Mouse (Mus musculus) heart, postnatal 0 days (tissue): ENCODE measurements around the gene Cbfa2t3. TPM values are rescaled to one million over a fixed set of nuclear protein-coding genes. Genes with fewer than 3 reads are reported as not detected.

ENCODE experiments used
- ATAC-seq: fragments of 200-750 bp; cut with Nextera tagmentation; 2 replicates; pipeline ENCODE4 v1.8.0; 2017; ENCODE audit warnings: low read depth, moderate number of reproducible peaks, moderate library complexity; ENCODE audit not compliant: insufficient read depth
- DNase-seq: peaks from one replicate; pipeline ENCODE4 v3.0.0-alpha.2; 2016; ENCODE audit warnings: low spot score
- H3K27ac ChIP-seq: fragments of 300-500 bp; sonication (generic); 2 replicates; pipeline ENCODE4 v1.5.1; 2014; ENCODE audit warnings: low read depth, mild to moderate bottlenecking
- H3K27me3 ChIP-seq: fragments of 300-500 bp; sonication (generic); 2 replicates; pipeline ENCODE4 v1.6.1; 2014; ENCODE audit warnings: low read length, mixed read lengths; ENCODE audit not compliant: control insufficient read depth, insufficient read depth
- H3K36me3 ChIP-seq: fragments of 300-500 bp; sonication (generic); replicated peaks from 2 replicates; pipeline ENCODE4 v1.6.1; 2014; ENCODE audit warnings: low read length, mixed read lengths; ENCODE audit not compliant: control insufficient read depth, insufficient read depth
- H3K4me1 ChIP-seq: fragments of 300-500 bp; sonication (generic); 2 replicates; pipeline ENCODE4 v1.6.1; 2014; ENCODE audit warnings: antibody characterized with exemption; ENCODE audit not compliant: control insufficient read depth, insufficient read depth
- H3K4me2 ChIP-seq: fragments of 300-500 bp; sonication (generic); 2 replicates; pipeline ENCODE4 v1.6.1; 2014; ENCODE audit warnings: low read depth, mild to moderate bottlenecking, low read length, moderate library complexity
- H3K4me3 ChIP-seq: fragments of 300-500 bp; sonication (generic); 2 replicates; pipeline ENCODE4 v1.5.1; 2014; ENCODE audit warnings: low read depth, low read length
- H3K9ac ChIP-seq: fragments of 300-500 bp; sonication (generic); replicated peaks from 2 replicates; pipeline ENCODE4 v1.6.1; 2014; ENCODE audit warnings: low read depth, low read length, mixed read lengths
- H3K9me3 ChIP-seq: fragments of 300-500 bp; sonication (generic); replicated peaks from 2 replicates; pipeline ENCODE4 v1.6.1; 2016; ENCODE audit warnings: low read length; ENCODE audit not compliant: control insufficient read depth
- CTCF ChIP-seq: IDR thresholded peaks from 2 replicates; pipeline ENCODE4 v1.5.1; 2016; ENCODE audit warnings: antibody characterized with exemption, control low read depth, low read depth
- EP300 ChIP-seq: IDR thresholded peaks from 2 replicates; pipeline ENCODE4 v1.6.1; 2016; ENCODE audit warnings: antibody characterized with exemption, low read depth
- WGBS: fragments of 180-500 bp; shearing (Covaris S2); extraction: QIAGEN DNeasy Blood & Tissue Kit; methylation state at CpG from one replicate; pipeline ENCODE4 v1.1.7; 2014; 5-methylcytosine and 5-hydroxymethylcytosine counted together
- polyA plus RNA-seq: library from polyadenylated mRNA; unstranded; fragments of >200 nt; fragmentation: Nextera tagmentation; extraction: Ambion mirVana; gene quantifications from 2 replicates; pipeline ENCODE4 v1.2.1, GENCODE M21; 2015
- total RNA-seq: library from RNA; depleted of rRNA; stranded (reverse); fragments of >200 nt; gene quantifications from 2 replicates; pipeline ENCODE4 v1.2.3, GENCODE M21; 2014; ENCODE audit warnings: low replicate concordance

The Cbfa2t3 gene
- total and polyA plus RNA-seq, 2 experiments from 2014 or later, result 1.1 to 4.3 TPM

GRCm38 (mm10) chr8:122586749-122587148, 112.2 kb downstream of the Cbfa2t3 start:
- H3K36me3 ChIP-seq, result no peaks in the 10 kb centered on the region
- H3K4me1 ChIP-seq, result no peaks in the 10 kb centered on the region
- no peaks in the 10 kb centered on the region for H3K9me3 ChIP-seq
- DNase-seq, result no peak
- WGBS, result 88% methylated on average over 10 of the region's 10 CpGs
- no peak overlapping the region for H3K4me2 ChIP-seq
- no peaks in the 10 kb centered on the region for H3K27me3 ChIP-seq
- TF ChIP-seq CTCF (no peak), EP300 (no peak)
- no peak overlapping the region for H3K27ac ChIP-seq
- no peak overlapping the region for H3K4me3 ChIP-seq
- no peak for ATAC-seq
- no peak overlapping the region for H3K9ac ChIP-seq

- no peaks in the 10 kb centered on the region for H3K36me3 ChIP-seq
- no peaks in the 10 kb centered on the region for H3K9me3 ChIP-seq
- 81% methylated on average over 7 of the region's 7 CpGs for whole genome bisulfite sequencing
- H3K4me1 ChIP-seq, result no peaks in the 10 kb centered on the region
- H3K4me3 ChIP-seq, result no peak overlapping the region
- DNase-seq, result no peak
- no peak for ATAC-seq
- TF ChIP-seq EP300 (no peak), CTCF (no peak)
- H3K9ac ChIP-seq, result no peak overlapping the region
- no peak overlapping the region for H3K27ac ChIP-seq
- H3K4me2 ChIP-seq, result no peak overlapping the region
- no peaks in the 10 kb centered on the region for H3K27me3 ChIP-seq
Observed at GRCm38 (mm10) chr8:122586171-122586570, 112.7 kb downstream of the Cbfa2t3 start.

- no peak for TF ChIP-seq EP300
- no peak for TF ChIP-seq CTCF
- Histone ChIP-seq H3K9ac (no peak overlapping the region), H3K4me2 (no peak overlapping the region), H3K4me1 (no peaks in the 10 kb centered on the region), H3K27me3 (no peaks in the 10 kb centered on the region), H3K4me3 (no peak overlapping the region), H3K27ac (no peak overlapping the region), H3K36me3 (no peaks in the 10 kb centered on the region), H3K9me3 (no peaks in the 10 kb centered on the region)
- WGBS, result 56% methylated on average over 14 of the region's 14 CpGs
- no peak for DNase-seq
- peak; percentile 47; the same call in 1 of the 2 replicates for ATAC-seq
Observed at GRCm38 (mm10) chr8:122585411-122585891, 113.5 kb downstream of the Cbfa2t3 start.

GRCm38 (mm10) chr8:122584981-122585380, 113.9 kb downstream of the Cbfa2t3 start:
- Histone ChIP-seq H3K4me2 (no peak overlapping the region), H3K9me3 (no peaks in the 10 kb centered on the region), H3K27me3 (no peaks in the 10 kb centered on the region), H3K4me3 (no peak overlapping the region), H3K36me3 (no peaks in the 10 kb centered on the region), H3K27ac (no peak overlapping the region), H3K4me1 (no peaks in the 10 kb centered on the region), H3K9ac (no peak overlapping the region)
- ATAC-seq, result peak; percentile 24; the same call in 1 of the 2 replicates
- no peak for DNase-seq
- no peak for TF ChIP-seq EP300
- WGBS, result 75% methylated on average over 9 of the region's 9 CpGs

- Histone ChIP-seq H3K4me3 (no peak overlapping the region), H3K9ac (no peak overlapping the region), H3K4me1 (peaks cover 3% of the 10 kb centered on the region), H3K27ac (no peak overlapping the region), H3K4me2 (no peak overlapping the region), H3K36me3 (no peaks in the 10 kb centered on the region), H3K27me3 (no peaks in the 10 kb centered on the region), H3K9me3 (no peaks in the 10 kb centered on the region)
- TF ChIP-seq CTCF (no peak), EP300 (no peak)
- 60% methylated on average over 13 of the region's 15 CpGs for WGBS
- DNase-seq (no peak), ATAC-seq (no peak)
Observed at GRCm38 (mm10) chr8:122580926-122581325, 118.0 kb downstream of the Cbfa2t3 start.

- Histone ChIP-seq H3K4me1 (peaks cover 20% of the 10 kb centered on the region), H3K4me2 (no peak overlapping the region), H3K27me3 (no peaks in the 10 kb centered on the region), H3K4me3 (no peak overlapping the region), H3K27ac (no peak overlapping the region), H3K36me3 (no peaks in the 10 kb centered on the region), H3K9me3 (no peaks in the 10 kb centered on the region), H3K9ac (no peak overlapping the region; the same call in 1 of the 2 replicates)
- TF ChIP-seq EP300 (no peak), CTCF (no peak)
- WGBS, result 38% methylated on average over 7 of the region's 7 CpGs
- no peak for ATAC-seq
- DNase-seq, result no peak
Observed at GRCm38 (mm10) chr8:122579196-122579595, 119.7 kb downstream of the Cbfa2t3 start.
